Mouse (Mus musculus) natural killer cell, adult 2 months (primary cell): ENCODE measurements around the gene Prokr1.
"Not testable (repeated sequence)": the region's sequence is repeated elsewhere in the genome, so short reads cannot be mapped to it uniquely, and the experiment has no call there.

Experiments used
- DNase-seq, 2 experiments: peaks; one replicate each; pipeline ENCODE4 v3.0.0; 2022; ENCODE audit warnings: low spot score in 2 of 2

The Prokr1 gene

GRCm38 (mm10) chr6:87590394-87591281, at the start of gene Prokr1:
Gene Prokr1, minus strand, starts transcription at chr6:87590743.
- DNase-seq: peak; percentile 20 to 23

DNA sequence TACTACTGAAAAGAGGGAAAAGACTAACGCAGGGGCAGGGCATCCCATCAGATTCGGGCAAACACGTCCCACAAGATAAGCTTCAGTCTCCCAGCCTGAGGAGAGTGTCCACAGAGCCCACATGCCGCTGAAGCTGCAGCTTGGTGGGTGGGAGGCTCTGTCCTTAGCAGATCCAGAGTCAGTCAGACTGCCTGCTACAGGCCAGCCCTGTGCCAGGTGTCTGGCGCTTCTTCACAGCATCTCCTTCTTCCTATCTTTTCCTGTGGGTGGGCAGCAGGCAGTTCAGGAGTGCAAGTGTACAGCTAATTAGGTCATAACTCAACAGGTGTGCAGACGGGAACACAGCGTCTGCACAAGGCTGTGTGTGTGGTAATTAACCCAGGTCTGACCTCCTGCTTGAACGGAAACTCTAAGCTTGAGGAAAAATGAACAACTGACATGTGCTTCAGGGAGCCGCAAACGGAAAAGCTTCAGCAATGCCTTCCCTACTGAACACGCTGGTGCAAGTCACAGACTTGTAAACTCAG, 47.7 kb upstream of the Prokr1 start:
- no peak for DNase-seq

GRCm38 (mm10) chr6:87632176-87632575, 41.6 kb upstream of the Prokr1 start:
- DNase-seq: no peak

- not testable (repeated sequence) for DNase-seq
These were observed 38.4 kb upstream of the Prokr1 start for GRCm38 (mm10) chr6:87628936-87629335.

- no peak for DNase-seq
These were observed 32.6 kb upstream of the Prokr1 start for GRCm38 (mm10) chr6:87623151-87623550.

- no peak for DNase-seq
These were observed 30.7 kb upstream of the Prokr1 start for GRCm38 (mm10) chr6:87621281-87621680.

GRCm38 (mm10) chr6:87618021-87618420, 27.5 kb upstream of the Prokr1 start:
- no peak for DNase-seq

GRCm38 (mm10) chr6:87615696-87616083, 25.1 kb upstream of the Prokr1 start:
- DNase-seq: peak in 1 of 2 experiments; percentile 33

- DNase-seq: peak in 1 of 2 experiments; percentile 12
These were observed 24.5 kb upstream of the Prokr1 start for GRCm38 (mm10) chr6:87614794-87615695.

DNA sequence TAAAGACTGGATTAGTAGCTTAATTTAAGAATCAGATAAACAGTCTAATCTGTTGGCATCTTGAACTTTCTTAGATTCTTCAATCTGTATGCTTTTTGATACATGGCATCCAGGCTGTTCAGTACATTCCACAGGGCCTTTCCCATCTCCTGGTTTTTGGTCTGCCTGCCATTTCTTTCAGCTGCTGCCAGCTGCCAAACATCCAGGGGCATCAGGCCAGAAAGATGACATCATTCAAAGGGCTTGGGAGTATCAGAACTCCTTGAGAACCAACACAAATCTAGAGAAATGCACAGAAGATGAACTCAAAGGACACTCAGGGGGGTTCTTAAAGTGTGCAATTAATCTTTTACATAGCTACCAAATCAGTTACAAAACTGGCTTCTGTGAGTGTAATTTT, 9.3 kb upstream of the Prokr1 start:
- no peak for DNase-seq

GRCm38 (mm10) chr6:87597116-87597833, 6.7 kb upstream of the Prokr1 start:
- no peak for DNase-seq

DNA sequence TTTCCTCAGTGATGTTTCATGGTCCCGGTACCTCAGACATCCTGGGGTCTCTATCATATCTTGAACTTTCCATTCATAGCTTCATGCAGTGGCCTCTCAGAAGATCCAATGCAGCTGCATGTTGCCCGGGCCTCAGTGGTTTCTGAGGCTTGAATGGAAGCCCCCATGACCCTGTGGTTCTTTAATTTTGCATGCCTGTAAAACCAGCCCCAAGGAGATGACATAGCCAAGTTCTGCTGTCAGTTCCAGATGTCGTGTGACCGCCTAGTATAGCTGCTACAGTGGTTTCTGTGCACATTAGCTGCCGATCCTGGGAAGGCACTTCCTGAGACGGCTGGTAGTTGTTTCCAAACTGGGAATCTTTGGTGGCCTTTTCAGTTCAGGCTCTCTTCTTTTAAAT, 3.6 kb upstream of the Prokr1 start:
- DNase-seq: no peak

GRCm38 (mm10) chr6:87589718-87590393, 687 bp downstream of the Prokr1 start:
- no peak for DNase-seq

GRCm38 (mm10) chr6:87583991-87584390, 6.6 kb downstream of the Prokr1 start:
- DNase-seq: no peak

DNA sequence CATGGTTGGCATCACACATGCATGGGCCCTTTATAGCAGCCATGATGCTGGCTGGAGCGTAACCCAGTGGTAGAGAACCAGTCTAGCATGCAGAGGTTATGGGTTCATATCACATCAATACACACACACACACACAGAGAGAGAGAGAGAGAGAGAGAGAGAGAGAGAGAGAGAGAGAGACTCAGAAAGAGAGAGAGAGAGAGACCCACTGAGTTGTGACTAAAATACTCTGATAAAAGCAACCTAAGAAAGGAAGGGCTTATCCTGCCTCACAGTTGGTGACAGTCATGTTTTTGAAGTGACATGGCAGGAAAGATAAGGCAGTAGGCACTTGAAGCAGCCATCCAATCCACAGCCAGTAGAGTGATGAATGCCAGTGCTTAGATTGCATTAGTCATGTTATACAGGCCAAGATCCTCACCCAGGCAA, 7.3 kb downstream of the Prokr1 start:
- no peak for DNase-seq

- DNase-seq: no peak
These were observed 8.1 kb downstream of the Prokr1 start for GRCm38 (mm10) chr6:87582456-87582855.

- DNase-seq: no peak
These were observed 9.0 kb downstream of the Prokr1 start for GRCm38 (mm10) chr6:87581581-87581980.

GRCm38 (mm10) chr6:87581071-87581470, 9.5 kb downstream of the Prokr1 start:
- no peak for DNase-seq

DNA sequence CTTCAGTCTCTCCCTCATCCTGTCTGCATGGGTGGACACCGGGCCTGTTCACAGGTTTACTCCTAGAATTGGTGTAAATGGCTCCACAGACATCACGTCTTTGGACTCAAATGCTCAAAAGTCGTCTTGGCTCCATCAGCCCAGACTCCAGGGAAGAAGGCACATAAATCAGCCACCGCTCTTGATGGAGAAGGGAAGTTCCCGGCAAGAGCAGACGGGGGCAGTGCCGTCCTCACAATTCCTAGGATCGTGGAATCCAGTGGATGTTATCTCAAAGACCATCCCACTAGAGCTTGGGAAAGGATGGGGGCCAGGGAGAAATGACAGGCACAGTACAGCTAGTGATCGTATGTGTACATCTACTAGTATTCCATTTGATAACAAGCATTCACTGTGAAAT, 12.3 kb downstream of the Prokr1 start:
- no peak for DNase-seq

- no peak for DNase-seq
These were observed 13.8 kb downstream of the Prokr1 start for GRCm38 (mm10) chr6:87576648-87577330.
